Mouse (Mus musculus) mouse embryonic stem cell (cell line): Measurements from ENCODE around the gene Vnn3.

Experiments
- in situ Hi-C, 2 experiments: fragments of 300-500 bp; cut with MboI; formaldehyde crosslinking; loops; 1 replicate in 1 of 2; 3 replicates in 1 of 2; pipeline ENCODE4 v1.14.3; 2019 to 2020; ENCODE audit warnings: low sequenced_read_pairs in 2 of 2, low pct_unique_long_range_greater_than_20kb in 1 of 2, mixed read lengths in 1 of 2; ENCODE audit not compliant: unreplicated experiment in 1 of 2

The Vnn3 gene

DNA sequence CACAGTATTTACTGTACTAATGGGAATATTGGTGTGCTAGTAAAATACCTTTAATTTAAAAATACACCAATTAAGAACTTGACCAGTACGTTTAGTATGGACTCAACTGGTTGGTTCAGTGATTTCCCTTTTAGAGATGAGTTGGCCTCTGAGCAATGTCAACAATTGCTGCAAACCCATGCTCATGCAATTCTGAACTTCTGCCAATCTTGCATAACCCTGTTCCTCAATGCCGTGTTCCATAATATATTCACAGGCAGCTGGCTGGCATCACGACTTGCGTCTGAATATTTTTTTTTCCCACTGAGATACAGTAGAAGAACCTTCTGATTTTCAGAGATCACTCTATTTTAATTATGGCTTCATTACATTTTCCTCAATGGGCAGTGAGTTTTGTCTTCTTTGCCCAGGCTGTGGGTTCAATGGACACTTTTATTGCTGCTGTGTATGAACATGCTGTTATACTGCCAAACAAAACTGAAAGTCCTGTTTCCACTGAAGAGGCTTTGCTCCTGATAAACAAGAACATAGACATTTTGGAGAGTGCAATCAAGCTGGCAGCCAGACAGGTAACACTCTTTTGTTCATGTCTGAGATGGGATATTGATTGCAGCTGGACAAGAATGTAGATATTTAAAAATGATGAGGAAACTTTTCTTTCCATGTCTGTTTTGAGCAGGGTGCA, at the start of gene Vnn3:
Vnn3 (plus strand) TSS at position 235 of the 685 bp plus-strand sequence.
- in situ Hi-C loops, result no loop called here

- in situ Hi-C loops, result loop anchor here (25.0 kb wide), 2 partner anchors 334 to 509 kb away; partner anchors contain the start of gene Stx7 (in 1 of the 2)
Observed at GRCm38 (mm10) chr10:23802911-23803310, 48.4 kb upstream of the Vnn3 start.

DNA sequence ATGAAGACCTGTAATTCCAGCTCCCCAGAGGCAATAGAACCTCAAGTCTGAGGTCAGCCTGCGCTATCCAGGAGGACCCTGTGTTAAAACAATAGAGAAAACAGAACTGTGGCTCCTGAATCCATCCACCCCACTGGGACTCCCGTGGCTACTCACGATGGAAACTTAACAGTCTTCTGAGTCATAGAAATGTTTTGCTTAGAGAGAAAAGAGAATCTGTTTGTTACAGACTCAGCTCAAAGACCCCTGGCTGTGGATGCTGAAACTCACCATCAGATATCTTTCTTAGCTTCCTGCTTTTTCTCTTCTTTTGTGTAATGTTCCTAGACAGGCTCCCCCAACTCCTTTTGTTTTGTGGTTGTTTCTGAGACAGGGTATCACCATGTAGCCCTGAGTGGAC, 46.6 kb upstream of the Vnn3 start:
- in situ Hi-C loops, result loop anchor here (25.0 kb wide), 2 partner anchors 333 to 508 kb away; partner anchors contain the start of gene Stx7 (in 1 of the 2)

- in situ Hi-C loops, result loop anchor here (25.0 kb wide), 2 partner anchors 331 to 506 kb away; partner anchors contain the start of gene Stx7 (in 1 of the 2)
Observed at GRCm38 (mm10) chr10:23806201-23806600, 45.1 kb upstream of the Vnn3 start.

GRCm38 (mm10) chr10:23811635-23812437, 39.4 kb upstream of the Vnn3 start:
- in situ Hi-C loops, result loop anchor here (10.0 to 25.0 kb wide), 3 partner anchors 293 to 500 kb away; partner anchors contain the start of genes Stx7 (in 1 of the 2), Taar8c (in 1 of the 2) and Taar9 (in 1 of the 2)

GRCm38 (mm10) chr10:23812438-23812759, 38.9 kb upstream of the Vnn3 start:
- in situ Hi-C loops, result loop anchor here (10.0 to 25.0 kb wide), 3 partner anchors 292 to 500 kb away; partner anchors contain the start of genes Stx7 (in 1 of the 2), Taar8c (in 1 of the 2) and Taar9 (in 1 of the 2)

DNA sequence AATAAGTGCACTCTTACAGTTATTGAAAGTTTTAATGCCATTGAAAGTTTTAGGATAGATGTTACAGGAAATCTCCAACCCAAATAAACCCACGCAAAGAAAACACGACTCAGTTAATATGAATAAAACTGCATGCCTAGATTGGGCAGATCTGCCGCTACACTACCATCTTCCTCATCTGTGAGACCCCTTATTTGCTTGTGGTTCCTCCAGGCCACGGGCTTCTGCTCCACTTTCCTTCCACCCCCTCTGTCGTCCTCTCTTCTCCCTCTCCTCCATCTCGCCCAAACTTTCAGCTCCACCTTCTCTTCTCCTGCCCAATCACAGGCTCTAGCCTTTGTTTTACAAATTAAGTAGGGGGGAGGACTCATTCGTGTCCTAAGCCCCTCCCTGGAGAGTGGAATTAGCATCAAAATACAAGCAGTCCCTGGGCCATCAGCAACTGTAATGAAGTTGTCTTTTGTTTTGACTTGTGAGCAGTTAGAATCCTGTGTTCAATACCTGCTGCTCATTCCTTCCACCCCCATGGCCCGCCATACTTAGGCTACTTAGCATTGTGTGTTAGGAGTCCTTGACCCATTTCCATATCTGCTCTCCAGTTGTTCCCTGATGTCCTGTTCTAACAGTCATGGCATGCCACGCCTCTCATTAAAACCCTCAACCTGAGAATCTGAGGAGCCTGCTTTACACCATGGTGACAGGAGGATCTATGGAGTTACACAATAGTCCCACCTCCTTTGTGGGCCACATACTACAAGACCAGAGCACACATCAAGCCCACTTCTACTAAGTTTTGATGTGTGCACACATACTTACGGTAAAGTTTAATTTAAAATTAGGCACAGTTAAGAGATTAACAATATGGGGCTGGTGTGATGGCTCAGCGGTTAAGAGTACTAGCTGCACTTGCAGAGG, 38.2 kb upstream of the Vnn3 start:
- in situ Hi-C loops, result loop anchor here (10.0 to 25.0 kb wide), 3 partner anchors 292 to 499 kb away; partner anchors contain the start of genes Stx7 (in 1 of the 2), Taar8c (in 1 of the 2) and Taar9 (in 1 of the 2)

DNA sequence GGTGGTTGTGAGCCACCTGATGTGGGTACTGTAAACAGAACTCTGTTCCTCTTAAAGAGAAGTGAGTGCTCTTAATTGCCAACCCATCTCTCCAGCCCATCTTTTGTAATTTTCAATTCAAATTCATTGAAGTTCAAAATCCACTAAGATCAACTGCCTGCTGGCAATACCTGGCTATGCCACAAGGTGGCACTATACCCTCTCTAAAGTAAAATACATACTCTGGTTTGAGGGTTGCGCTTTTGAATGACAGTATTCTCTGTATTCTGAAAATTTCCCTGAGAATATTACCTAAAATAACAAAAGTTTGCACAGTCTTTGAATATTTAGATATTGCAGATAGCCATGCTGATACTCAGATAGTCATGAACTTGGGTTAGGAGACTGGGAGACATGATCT, 36.1 kb upstream of the Vnn3 start:
- in situ Hi-C loops, result loop anchor here (10.0 to 25.0 kb wide), 3 partner anchors 290 to 497 kb away; partner anchors contain the start of genes Stx7 (in 1 of the 2), Taar8c (in 1 of the 2) and Taar9 (in 1 of the 2)

DNA sequence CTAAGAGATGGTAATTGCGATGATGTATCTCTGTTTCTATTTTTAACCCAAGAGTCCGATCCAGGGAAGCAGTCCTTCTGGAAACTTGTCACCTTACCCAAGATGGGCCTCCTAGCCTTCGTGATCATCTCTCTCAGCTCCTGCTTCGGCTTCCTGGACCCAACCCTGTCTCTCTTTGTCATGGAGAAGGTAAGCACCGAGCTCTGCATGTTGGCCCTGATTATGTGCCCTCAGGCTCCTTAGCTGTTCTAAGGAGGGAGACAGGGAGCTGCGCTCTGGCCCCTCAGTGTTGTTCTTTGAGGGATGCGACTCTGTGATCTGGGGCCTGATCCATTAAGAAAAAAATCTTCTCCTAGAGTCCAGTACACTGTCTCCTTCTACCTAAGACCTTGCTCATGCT, 35.0 kb upstream of the Vnn3 start:
- in situ Hi-C loops, result loop anchor here (10.0 to 25.0 kb wide), 3 partner anchors 289 to 496 kb away; partner anchors contain the start of genes Stx7 (in 1 of the 2), Taar8c (in 1 of the 2) and Taar9 (in 1 of the 2)

DNA sequence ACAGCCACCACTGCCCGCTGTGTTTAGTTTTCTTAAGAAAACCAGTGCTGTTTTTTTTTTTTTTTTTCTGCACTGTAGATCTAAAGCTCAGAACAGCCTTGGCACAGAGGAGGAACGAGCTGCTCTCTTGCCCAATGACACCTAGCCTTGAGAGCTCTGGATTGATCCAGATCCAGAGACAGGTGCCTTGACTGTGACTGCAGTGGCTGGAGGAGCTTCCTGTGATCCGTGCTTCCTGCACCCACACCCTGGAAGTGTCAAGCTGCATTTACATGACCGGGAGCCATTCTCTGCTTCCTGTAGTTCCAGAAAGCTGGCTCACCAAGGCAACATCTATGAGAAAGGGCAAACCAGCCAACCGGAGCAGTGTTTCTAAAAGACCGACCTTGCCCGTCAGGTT, 24.7 kb upstream of the Vnn3 start:
- in situ Hi-C loops, result no loop called here

DNA sequence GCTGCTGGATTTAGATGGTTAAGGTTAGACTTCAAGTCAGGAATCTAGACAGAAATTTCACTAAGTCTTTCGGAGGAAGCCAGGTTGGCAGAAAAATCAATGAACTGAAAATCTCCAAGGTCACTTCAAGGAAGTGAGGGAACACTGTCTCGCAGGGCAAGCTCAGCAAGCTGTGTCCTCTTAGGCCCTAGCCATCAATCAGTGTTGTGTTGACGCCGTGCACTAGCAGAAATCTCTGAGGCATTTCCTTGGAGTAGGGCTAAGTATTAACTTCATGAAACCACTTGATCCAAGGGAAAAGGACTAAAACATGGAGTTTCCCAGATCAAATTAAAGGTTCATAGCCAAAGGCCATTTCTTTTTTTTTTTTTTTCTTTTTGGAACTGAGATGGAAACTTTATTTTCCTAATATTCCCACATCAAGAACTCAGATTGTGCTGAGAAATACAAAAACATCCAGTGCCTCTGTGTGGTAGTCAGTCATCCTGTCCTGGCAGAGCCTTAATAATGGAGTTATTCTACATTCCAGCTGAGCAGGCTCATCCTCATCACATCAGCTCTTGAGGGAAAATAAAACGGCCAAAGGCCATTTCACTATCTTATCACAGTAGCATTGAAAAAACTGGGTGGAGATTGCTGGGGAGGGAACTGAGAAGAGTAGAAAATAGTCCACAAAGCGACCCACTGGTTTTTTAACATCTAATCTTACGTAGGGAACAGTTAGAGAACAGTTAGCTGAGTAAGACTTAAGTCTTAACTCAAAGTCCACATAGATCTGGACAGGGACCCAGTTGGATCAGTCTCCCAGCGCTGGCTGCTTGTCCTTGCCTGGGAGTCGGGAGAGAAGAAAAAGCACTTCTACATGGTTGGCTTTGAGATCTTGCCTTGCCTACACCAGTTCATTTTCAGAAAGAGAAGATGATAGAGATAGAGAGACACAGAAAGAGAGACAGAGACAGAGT, 15.0 kb upstream of the Vnn3 start:
- in situ Hi-C loops, result no loop called here

- in situ Hi-C loops, result no loop called here
Observed at GRCm38 (mm10) chr10:23837115-23837514, 14.1 kb upstream of the Vnn3 start.

- in situ Hi-C loops, result no loop called here
Observed at GRCm38 (mm10) chr10:23838910-23839309, 12.4 kb upstream of the Vnn3 start.

DNA sequence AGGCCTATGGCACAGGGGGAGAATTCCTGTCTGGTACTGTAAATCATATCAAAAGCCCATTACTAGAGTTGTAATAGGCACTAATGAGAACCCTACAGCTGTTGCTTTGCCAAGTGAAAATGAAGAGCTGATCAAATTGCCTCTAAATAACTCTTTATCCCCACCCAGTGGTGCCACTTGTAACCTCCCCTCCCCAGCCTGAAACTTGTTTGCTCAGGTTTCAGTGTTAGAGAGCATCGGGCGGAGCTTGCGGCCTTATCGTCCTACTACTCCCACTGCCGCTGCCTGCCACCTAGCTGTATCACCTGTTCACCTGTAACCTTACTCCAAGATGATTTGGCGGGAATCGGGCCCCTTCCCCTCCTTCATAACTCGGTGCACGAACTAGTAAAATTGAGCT, 11.9 kb upstream of the Vnn3 start:
- in situ Hi-C loops, result no loop called here

DNA sequence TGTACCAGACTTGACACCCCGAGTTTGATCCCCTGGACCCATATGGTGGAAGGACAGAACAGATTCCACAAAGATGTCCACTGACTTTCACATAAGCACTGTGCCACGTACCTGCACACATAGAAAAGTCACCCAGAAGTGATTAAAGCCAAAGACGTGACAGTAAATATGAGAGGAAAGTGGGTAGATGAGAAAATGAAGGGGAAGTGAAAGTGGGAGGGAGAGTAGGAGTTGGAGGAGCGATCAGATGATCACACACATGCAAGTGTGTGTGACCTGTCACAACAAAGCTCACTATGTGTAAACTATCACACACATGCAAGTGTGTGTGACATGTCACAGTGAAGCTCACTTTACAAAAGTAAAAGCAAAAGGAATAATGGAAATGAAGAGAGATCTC, 10.8 kb upstream of the Vnn3 start:
- in situ Hi-C loops, result no loop called here

- in situ Hi-C loops, result no loop called here
Observed at GRCm38 (mm10) chr10:23852096-23852495, 834 bp downstream of the Vnn3 start.
